Mouse (Mus musculus): ENCODE data around the gene Opa3. TPM values are rescaled to one million over a fixed set of nuclear protein-coding genes. Genes with fewer than 3 reads are reported as not detected.

The Opa3 gene
- polyA plus RNA-seq, 1 experiment from 2014 or later: 34.1 TPM

DNA sequence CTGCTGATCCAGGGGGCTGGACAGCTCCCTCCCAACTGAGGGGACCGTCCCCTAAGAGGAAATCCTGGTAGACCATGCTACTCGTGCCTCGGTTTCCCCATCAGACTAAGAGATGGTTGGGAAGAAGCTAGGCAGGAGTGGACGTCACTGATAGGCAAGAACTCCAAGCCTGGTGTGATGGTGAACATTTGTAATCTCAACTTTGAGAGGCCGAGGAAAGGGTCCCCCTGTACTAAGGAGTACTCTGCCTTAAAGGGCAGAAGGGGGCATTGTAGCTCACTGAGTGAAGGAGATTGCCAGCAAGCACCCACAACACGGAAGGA lies 77.2 kb downstream of the Opa3 start:
- H3K36me3 ChIP-seq (replicated peaks; ENCODE audit: control insufficient read depth, insufficient read depth): no peaks in the 10 kb centered on the region
- H3K4me3 ChIP-seq (replicated peaks; ENCODE audit: low read length): no peak overlapping the region
- H3K9ac ChIP-seq: peak overlapping the region; percentile 41
- peaks cover 62% of the 10 kb centered on the region for H3K27me3 ChIP-seq (ENCODE audit: control insufficient read depth, insufficient read depth, low read length)
- no peaks in the 10 kb centered on the region for H3K9me3 ChIP-seq (ENCODE audit: control insufficient read depth, low read length)
- no peak for ATAC-seq (ENCODE audit: low FRiP score)
- DNase-seq (ENCODE audit: low spot score): no peak
- 7% methylated on average over 6 of the region's 6 CpGs for WGBS
- no peak overlapping the region for H3K27ac ChIP-seq
- no peak overlapping the region for H3K4me2 ChIP-seq (replicated peaks)
- H3K4me1 ChIP-seq (replicated peaks; ENCODE audit: control insufficient read depth, insufficient read depth, low read length): peaks cover 21% of the 10 kb centered on the region

MicroRNAs within 50 kb of the gene (microRNA counts, 519-probe panel; counts per million panel counts)
- microRNA mmu-miR-330: not detected

Small RNA genes within 50 kb of the gene (microRNA-seq; reads per million reads assigned to microRNA genes)
- gene Mir330: 555 reads per million, percentile 72 among the genes with 10 or more reads in this experiment

Other genes starting within 250 kb of the Opa3 start
- 0.52 and 0.69 TPM in 2 replicates for gene Nanos2, start 240.9 kb upstream of the Opa3 start, polyA plus RNA-seq (2014; fragmentation: Nextera tagmentation; extraction: Ambion mirVana)
- gene Mypop, start 237.1 kb upstream of the Opa3 start, polyA plus RNA-seq (2014; fragmentation: Nextera tagmentation; extraction: Ambion mirVana): 6.7 and 7.4 TPM in 2 replicates
- 32.4 and 38.1 TPM in 2 replicates for gene Irf2bp1, start 224.3 kb upstream of the Opa3 start, polyA plus RNA-seq (2014; fragmentation: Nextera tagmentation; extraction: Ambion mirVana)
- gene Foxa3, start 204.8 kb upstream of the Opa3 start, polyA plus RNA-seq (2014; fragmentation: Nextera tagmentation; extraction: Ambion mirVana): not detected in 2 replicates
- 18.7 and 18.8 TPM in 2 replicates for gene Sympk, start 204.0 kb upstream of the Opa3 start, polyA plus RNA-seq (2014; fragmentation: Nextera tagmentation; extraction: Ambion mirVana)
- 0.27 and 0.43 TPM in 2 replicates for gene Rsph6a, start 173.6 kb upstream of the Opa3 start, polyA plus RNA-seq (2014; fragmentation: Nextera tagmentation; extraction: Ambion mirVana)
- 32.0 and 35.0 TPM in 2 replicates for gene Dmwd, start 152.1 kb upstream of the Opa3 start, polyA plus RNA-seq (2014; fragmentation: Nextera tagmentation; extraction: Ambion mirVana)
- 8.2 and 8.9 TPM in 2 replicates for gene Dmpk, start 144.5 kb upstream of the Opa3 start, polyA plus RNA-seq (2014; fragmentation: Nextera tagmentation; extraction: Ambion mirVana)
- 2.3 and 2.5 TPM in 2 replicates for gene Six5, start 133.7 kb upstream of the Opa3 start, polyA plus RNA-seq (2014; fragmentation: Nextera tagmentation; extraction: Ambion mirVana)
- 6.7 and 7.7 TPM in 2 replicates for gene Gm4969, start 110.0 kb upstream of the Opa3 start, polyA plus RNA-seq (2014; fragmentation: Nextera tagmentation; extraction: Ambion mirVana)
- 10.9 and 11.9 TPM in 2 replicates for gene Fbxo46, start 108.5 kb upstream of the Opa3 start, polyA plus RNA-seq (2014; fragmentation: Nextera tagmentation; extraction: Ambion mirVana)
- gene Qpctl, start 79.0 kb upstream of the Opa3 start, polyA plus RNA-seq (2014; fragmentation: Nextera tagmentation; extraction: Ambion mirVana): 19.1 and 20.3 TPM in 2 replicates
- 104 and 110 TPM in 2 replicates for gene Snrpd2, start 78.6 kb upstream of the Opa3 start, polyA plus RNA-seq (2014; fragmentation: Nextera tagmentation; extraction: Ambion mirVana)
- 0.62 and 1.1 TPM in 2 replicates for gene Gipr, start 62.2 kb upstream of the Opa3 start, polyA plus RNA-seq (2014; fragmentation: Nextera tagmentation; extraction: Ambion mirVana)
- gene Eml2, start 51.9 kb upstream of the Opa3 start, polyA plus RNA-seq (2014; fragmentation: Nextera tagmentation; extraction: Ambion mirVana): 3.4 and 3.6 TPM in 2 replicates
- 3.1 and 3.2 TPM in 2 replicates for gene Gpr4, start 15.8 kb upstream of the Opa3 start, polyA plus RNA-seq (2014; fragmentation: Nextera tagmentation; extraction: Ambion mirVana)
- 32.7 and 35.3 TPM in 2 replicates for gene Vasp, start 43.5 kb downstream of the Opa3 start, polyA plus RNA-seq (2014; fragmentation: Nextera tagmentation; extraction: Ambion mirVana)
- 0.74 and 1.0 TPM in 2 replicates for gene Ppm1n, start 51.7 kb downstream of the Opa3 start, polyA plus RNA-seq (2014; fragmentation: Nextera tagmentation; extraction: Ambion mirVana)
- gene Rtn2, start 54.3 kb downstream of the Opa3 start, polyA plus RNA-seq (2014; fragmentation: Nextera tagmentation; extraction: Ambion mirVana): 106 and 112 TPM in 2 replicates
- gene Fosb, start 81.7 kb downstream of the Opa3 start, polyA plus RNA-seq (2014; fragmentation: Nextera tagmentation; extraction: Ambion mirVana): 0.12 TPM in 1 of 2 replicates, not detected in the other
- 82.6 and 86.1 TPM in 2 replicates for gene Ercc1, start 116.4 kb downstream of the Opa3 start, polyA plus RNA-seq (2014; fragmentation: Nextera tagmentation; extraction: Ambion mirVana)
- gene Cd3eap, start 131.1 kb downstream of the Opa3 start, polyA plus RNA-seq (2014; fragmentation: Nextera tagmentation; extraction: Ambion mirVana): 17.0 TPM in 2 replicates
- gene Ppp1r13l, start 131.4 kb downstream of the Opa3 start, polyA plus RNA-seq (2014; fragmentation: Nextera tagmentation; extraction: Ambion mirVana): 2.4 and 2.6 TPM in 2 replicates
- gene Ercc2, start 153.7 kb downstream of the Opa3 start, polyA plus RNA-seq (2014; fragmentation: Nextera tagmentation; extraction: Ambion mirVana): 15.6 and 16.5 TPM in 2 replicates
- gene Klc3, start 175.8 kb downstream of the Opa3 start, polyA plus RNA-seq (2014; fragmentation: Nextera tagmentation; extraction: Ambion mirVana): 0.78 and 1.1 TPM in 2 replicates
- not detected in 2 replicates for gene Ckm, start 176.4 kb downstream of the Opa3 start, polyA plus RNA-seq (2014; fragmentation: Nextera tagmentation; extraction: Ambion mirVana)
- 19.2 and 20.4 TPM in 2 replicates for gene Mark4, start 230.5 kb downstream of the Opa3 start, polyA plus RNA-seq (2014; fragmentation: Nextera tagmentation; extraction: Ambion mirVana)
- gene Exoc3l2, start 235.0 kb downstream of the Opa3 start, polyA plus RNA-seq (2014; fragmentation: Nextera tagmentation; extraction: Ambion mirVana): 0.79 and 0.87 TPM in 2 replicates